Mouse (Mus musculus) embryonic fibroblast, embryonic 13.5 days (primary cell): ENCODE measurements around the gene Acvr1.

Source experiments
- CTCF ChIP-seq: IDR thresholded peaks from 2 replicates; pipeline ENCODE4 v1.5.1; 2011; ENCODE audit warnings: mild to moderate bottlenecking, control low read depth, low read length, moderate library complexity, borderline replicate concordance; ENCODE audit not compliant: insufficient read depth
- POLR2A ChIP-seq: IDR thresholded peaks from 2 replicates; pipeline ENCODE4 v1.6.1; 2011; ENCODE audit warnings: low read depth, mild to moderate bottlenecking, control low read depth, low read length, moderate library complexity

DNA sequence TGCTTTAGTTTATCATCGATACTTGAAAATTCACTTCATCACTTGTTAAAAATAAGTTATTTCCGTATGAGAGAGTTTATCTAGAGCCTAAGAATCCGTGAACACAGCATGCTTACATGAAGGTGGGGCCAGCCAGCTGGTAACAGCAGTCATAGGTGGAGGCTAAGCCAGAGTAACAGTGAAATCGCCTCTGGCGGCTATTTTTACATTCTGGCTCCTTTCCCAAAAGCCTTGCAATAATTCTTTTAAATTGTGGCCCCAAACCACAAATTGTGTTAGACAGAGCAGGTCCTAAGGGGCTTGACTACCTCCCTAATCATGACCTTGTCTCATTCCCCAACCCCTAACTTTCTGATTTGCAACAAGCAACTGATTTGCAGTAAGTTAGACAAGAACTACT lies 214.1 kb downstream of the Acvr1 start:
- TF ChIP-seq POLR2A = no peak
- TF ChIP-seq CTCF = no peak
